ENCODE assay signal across 7 mouse cellular contexts in the genomic region with DNA sequence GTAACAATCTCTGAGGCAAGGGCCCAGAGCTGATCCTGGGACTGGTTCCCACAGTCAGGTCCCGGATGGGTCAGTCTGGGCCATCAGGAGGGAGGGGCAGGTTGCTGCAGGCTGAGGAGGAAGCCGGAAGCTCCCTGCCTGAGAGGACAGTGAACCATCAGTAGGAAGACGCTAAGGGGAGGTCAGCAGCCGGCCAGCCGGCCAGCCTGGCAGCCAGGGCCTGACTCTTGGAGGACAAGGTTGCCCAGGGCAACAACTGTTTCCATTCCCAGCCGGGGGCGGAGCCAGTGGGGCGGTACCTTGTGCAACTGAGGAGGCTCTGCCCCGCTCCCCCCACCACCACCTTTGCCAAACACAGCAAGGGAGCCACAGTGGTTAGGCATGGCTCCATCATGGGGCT. TPM values are rescaled to one million over a fixed set of nuclear protein-coding genes. Genes with fewer than 3 reads are reported as not detected.
A peak's percentile ranks its signal among the peaks of the same experiment; 100 is the strongest.
DNase-seq lines count a peak whose midpoint lies in the region; ATAC-seq and TF ChIP-seq lines count a peak whose summit lies in the region.

No protein-coding gene starts in this region.

- peak overlapping the region; percentile 74 for H3K27ac ChIP-seq in gastrocnemius, adult 2 months
- no peak overlapping the region for H3K27ac ChIP-seq in hindbrain, embryonic 12.5 days
- no peak overlapping the region for H3K27ac ChIP-seq in neural tube, embryonic 13.5 days (replicated peaks)

- 4% methylated on average over 9 of the region's 9 CpGs for WGBS in hindbrain, embryonic 12.5 days
- 2% methylated on average over 9 of the region's 9 CpGs for WGBS in neural tube, embryonic 13.5 days

- H3K36me3 ChIP-seq in hindbrain, embryonic 12.5 days: no peaks in the 10 kb centered on the region
- H3K36me3 ChIP-seq in neural tube, embryonic 13.5 days: no peaks in the 10 kb centered on the region

- H3K4me2 ChIP-seq in hindbrain, embryonic 12.5 days (replicated peaks): no peak overlapping the region
- H3K4me2 ChIP-seq in neural tube, embryonic 13.5 days: no peak overlapping the region

- peak overlapping the region; percentile 29; the same call in 1 of the 2 replicates for H3K9ac ChIP-seq in hindbrain, embryonic 12.5 days
- H3K9ac ChIP-seq in neural tube, embryonic 13.5 days: no peak overlapping the region

- DNase-seq in NIH3T3 (ENCODE audit: low read depth): peak; percentile 72
- peak; percentile 79 for DNase-seq in adrenal gland, postnatal 10 days
- peak; percentile 88 for DNase-seq in gastrocnemius, adult 2 months
- peak; percentile 52 for DNase-seq in liver

- ATAC-seq in hindbrain, embryonic 12.5 days (ENCODE audit: low FRiP score): 0 out of 2 replicates have a peak, but pooled peaks have one; percentile 22
- ATAC-seq in neural tube, embryonic 13.5 days (ENCODE audit: low read depth): peak; percentile 44
- no peak for ATAC-seq in erythroblast, adult 5-6 weeks (replicated peaks; ENCODE audit: low FRiP score, poor library complexity, severe bottlenecking)

- H3K4me3 ChIP-seq in gastrocnemius, adult 2 months: no peak overlapping the region
- no peak overlapping the region for H3K4me3 ChIP-seq in hindbrain, embryonic 12.5 days
- no peak overlapping the region for H3K4me3 ChIP-seq in neural tube, embryonic 13.5 days

- no peak for TF ChIP-seq CTCF in gastrocnemius, adult 2 months (IDR thresholded peaks at IDR 0.05)

- H3K4me1 ChIP-seq in hindbrain, embryonic 12.5 days: peaks cover 9% of the 10 kb centered on the region
- H3K4me1 ChIP-seq in neural tube, embryonic 13.5 days (replicated peaks): peaks cover 13% of the 10 kb centered on the region

- intact Hi-C loops in gastrocnemius, adult 2 months (cut with DNase I): no loop called here

- 0 out of 2 replicates have a peak, but pooled peaks cover 5% of the 10 kb centered on the region for H3K9me3 ChIP-seq in hindbrain, embryonic 12.5 days (replicated peaks)
- H3K9me3 ChIP-seq in neural tube, embryonic 13.5 days: no peaks in the 10 kb centered on the region

- no peaks in the 10 kb centered on the region for H3K27me3 ChIP-seq in hindbrain, embryonic 12.5 days
- 0 out of 2 replicates have a peak, but pooled peaks cover 3% of the 10 kb centered on the region for H3K27me3 ChIP-seq in neural tube, embryonic 13.5 days

RNA-seq across cellular contexts. Expression of gene Wfdc1, which starts 5.1 kb away (rescaled TPM):
- total RNA-seq in adrenal gland, postnatal 10 days (2021): 10 to 100 TPM; 15.4 to 17.4 TPM
- 10 to 100 TPM; 96.5 to 98.7 TPM for total RNA-seq in gastrocnemius, adult 2 months (2021)
- polyA plus RNA-seq in hindbrain, embryonic 12.5 days (2016; fragmentation: Nextera tagmentation; extraction: Ambion mirVana): 1.8 and 2.5 TPM in 2 replicates
- polyA plus RNA-seq in neural tube, embryonic 13.5 days (2015; fragmentation: Nextera tagmentation; extraction: Ambion mirVana): 2.8 and 3.4 TPM in 2 replicates
- not detected in 2 replicates for total RNA-seq in erythroblast, adult 5-6 weeks (2015; ENCODE audit: low replicate concordance)
- not detected in 2 replicates for total RNA-seq in erythroblast, adult 5-6 weeks (2017; ENCODE audit: low replicate concordance)

RNA-seq across cellular contexts. Expression of gene Kcng4, which starts 25.6 kb away (rescaled TPM):
- total RNA-seq in adrenal gland, postnatal 10 days (2021): under 1 TPM; 0.42 to 0.79 TPM
- total RNA-seq in gastrocnemius, adult 2 months (2021): 10 to 100 TPM; 14.1 to 14.3 TPM
- 0.22 TPM in 1 of 2 replicates, not detected in the other for polyA plus RNA-seq in hindbrain, embryonic 12.5 days (2016; fragmentation: Nextera tagmentation; extraction: Ambion mirVana)
- polyA plus RNA-seq in neural tube, embryonic 13.5 days (2015; fragmentation: Nextera tagmentation; extraction: Ambion mirVana): not detected in 2 replicates
- total RNA-seq in erythroblast, adult 5-6 weeks (2015; ENCODE audit: low replicate concordance): not detected in 2 replicates
- total RNA-seq in erythroblast, adult 5-6 weeks (2017; ENCODE audit: low replicate concordance): not detected in 2 replicates

RNA-seq across cellular contexts. Expression of gene Atp2c2, which starts 38.7 kb away (rescaled TPM):
- total RNA-seq in adrenal gland, postnatal 10 days (2021): under 1 TPM; 0.12 to 0.39 TPM
- under 1 TPM; 0.08 to 0.10 TPM for total RNA-seq in gastrocnemius, adult 2 months (2021)
- 0.77 and 0.88 TPM in 2 replicates for polyA plus RNA-seq in hindbrain, embryonic 12.5 days (2016; fragmentation: Nextera tagmentation; extraction: Ambion mirVana)
- polyA plus RNA-seq in neural tube, embryonic 13.5 days (2015; fragmentation: Nextera tagmentation; extraction: Ambion mirVana): 0.06 and 0.15 TPM in 2 replicates
- not detected in 2 replicates for total RNA-seq in erythroblast, adult 5-6 weeks (2015; ENCODE audit: low replicate concordance)
- total RNA-seq in erythroblast, adult 5-6 weeks (2017; ENCODE audit: low replicate concordance): not detected in 2 replicates

RNA-seq across cellular contexts. Expression of gene Adad2, which starts 48.5 kb away (rescaled TPM):
- total RNA-seq in adrenal gland, postnatal 10 days (2021): not detected
- not detected for total RNA-seq in gastrocnemius, adult 2 months (2021)
- 0.18 TPM in 1 of 2 replicates, not detected in the other for polyA plus RNA-seq in hindbrain, embryonic 12.5 days (2016; fragmentation: Nextera tagmentation; extraction: Ambion mirVana)
- not detected in 2 replicates for polyA plus RNA-seq in neural tube, embryonic 13.5 days (2015; fragmentation: Nextera tagmentation; extraction: Ambion mirVana)
- total RNA-seq in erythroblast, adult 5-6 weeks (2015; ENCODE audit: low replicate concordance): not detected in 2 replicates
- not detected in 2 replicates for total RNA-seq in erythroblast, adult 5-6 weeks (2017; ENCODE audit: low replicate concordance)

RNA-seq across cellular contexts. Expression of gene Taf1c, which starts 56.1 kb away (rescaled TPM):
- 10 to 100 TPM; 10.1 to 13.0 TPM for total RNA-seq in adrenal gland, postnatal 10 days (2021)
- 1 to 10 TPM; 5.2 to 6.6 TPM for total RNA-seq in gastrocnemius, adult 2 months (2021)
- polyA plus RNA-seq in hindbrain, embryonic 12.5 days (2016; fragmentation: Nextera tagmentation; extraction: Ambion mirVana): 13.2 and 14.9 TPM in 2 replicates
- polyA plus RNA-seq in neural tube, embryonic 13.5 days (2015; fragmentation: Nextera tagmentation; extraction: Ambion mirVana): 13.5 and 14.7 TPM in 2 replicates
- total RNA-seq in erythroblast, adult 5-6 weeks (2015; ENCODE audit: low replicate concordance): 2.5 and 8.3 TPM in 2 replicates
- 2.5 and 3.7 TPM in 2 replicates for total RNA-seq in erythroblast, adult 5-6 weeks (2017; ENCODE audit: low replicate concordance)

Comparison
In these comparisons a context has a peak if more than half of its experiments do, and no peak if none do; other contexts are left out.
1. RNA of gene Wfdc1, which starts 5.1 kb away (total RNA-seq): 96.5 to 98.7 TPM in gastrocnemius, adult 2 months and 15.4 to 17.4 TPM in adrenal gland, postnatal 10 days; not detected in erythroblast, adult 5-6 weeks; every median in the first group is over 10 times any median in the second.
2. RNA of gene Kcng4, which starts 25.6 kb away (total RNA-seq): 14.1 to 14.3 TPM in gastrocnemius, adult 2 months; 0.42 to 0.79 TPM in adrenal gland, postnatal 10 days and not detected in erythroblast, adult 5-6 weeks; every median in the first group is over 4 times any median in the second.
3. Peak in every context shown above with its lines, with median percentiles within 50 percentile points of each other: DNase-seq.